Mouse (Mus musculus): ENCODE results near the gene Prrc2b. TPM values are rescaled to one million over a fixed set of nuclear protein-coding genes. Genes with fewer than 3 reads are reported as not detected.

Gene Prrc2b
- polyA plus RNA-seq, 1 experiment from 2014 or later = 17.7 TPM

- H3K9ac ChIP-seq (ENCODE audit: low read depth, low read length) = no peak overlapping the region
- H3K4me3 ChIP-seq (ENCODE audit: low read depth, low read length) = no peak overlapping the region
- H3K4me1 ChIP-seq (replicated peaks; ENCODE audit: control insufficient read depth, insufficient read depth, low read length) = no peaks in the 10 kb centered on the region
- ATAC-seq = no peak
- H3K27me3 ChIP-seq (replicated peaks; ENCODE audit: control insufficient read depth, insufficient read depth, low read length) = no peaks in the 10 kb centered on the region
- no peak overlapping the region for H3K27ac ChIP-seq (ENCODE audit: low read depth, low read length)
- H3K36me3 ChIP-seq (ENCODE audit: control insufficient read depth, insufficient read depth) = peaks cover 100% of the 10 kb centered on the region
- H3K9me3 ChIP-seq (ENCODE audit: control insufficient read depth) = no peaks in the 10 kb centered on the region
- no peak for TF ChIP-seq CTCF (IDR thresholded peaks at IDR 0.05; ENCODE audit: low read depth)
- no peak overlapping the region for H3K4me2 ChIP-seq (replicated peaks; ENCODE audit: low read depth)
- 91% methylated on average over 7 of the region's 7 CpGs for WGBS
Measured at GRCm38 (mm10) chr2:32221577-32221976, 70.7 kb downstream of the Prrc2b start.

DNA sequence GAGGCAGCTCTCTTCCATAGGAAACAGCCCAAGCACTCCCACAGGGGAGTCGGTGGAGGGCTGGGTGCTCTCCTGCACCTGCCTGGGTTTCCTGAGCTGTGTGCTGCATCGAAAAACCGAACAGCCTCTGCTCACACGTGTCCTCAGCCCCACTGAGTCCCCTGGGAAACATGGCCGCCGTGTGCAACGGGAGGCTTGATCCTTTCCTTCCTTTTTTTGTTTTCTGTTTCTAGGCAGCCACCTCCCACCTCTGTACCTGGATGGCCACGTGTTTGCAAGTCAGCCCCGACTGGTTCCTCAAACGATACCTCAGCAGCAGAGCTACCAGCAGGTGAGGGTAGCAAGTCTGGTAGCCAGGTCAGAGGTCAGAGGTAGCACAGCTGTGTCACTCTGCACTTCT is 71.2 kb downstream of the Prrc2b start:
- Histone ChIP-seq H3K27me3 (replicated peaks; ENCODE audit: control insufficient read depth, insufficient read depth, low read length) (no peaks in the 10 kb centered on the region), H3K4me1 (replicated peaks; ENCODE audit: control insufficient read depth, insufficient read depth, low read length) (no peaks in the 10 kb centered on the region), H3K9me3 (ENCODE audit: control insufficient read depth) (no peaks in the 10 kb centered on the region), H3K4me2 (replicated peaks; ENCODE audit: low read depth) (no peak overlapping the region), H3K27ac (ENCODE audit: low read depth, low read length) (no peak overlapping the region), H3K4me3 (ENCODE audit: low read depth, low read length) (no peak overlapping the region), H3K9ac (ENCODE audit: low read depth, low read length) (no peak overlapping the region), H3K36me3 (ENCODE audit: control insufficient read depth, insufficient read depth) (peaks cover 100% of the 10 kb centered on the region)
- ATAC-seq = no peak
- TF ChIP-seq CTCF (IDR thresholded peaks at IDR 0.05; ENCODE audit: low read depth) = no peak
- 77% methylated on average over 10 of the region's 10 CpGs for WGBS

DNA sequence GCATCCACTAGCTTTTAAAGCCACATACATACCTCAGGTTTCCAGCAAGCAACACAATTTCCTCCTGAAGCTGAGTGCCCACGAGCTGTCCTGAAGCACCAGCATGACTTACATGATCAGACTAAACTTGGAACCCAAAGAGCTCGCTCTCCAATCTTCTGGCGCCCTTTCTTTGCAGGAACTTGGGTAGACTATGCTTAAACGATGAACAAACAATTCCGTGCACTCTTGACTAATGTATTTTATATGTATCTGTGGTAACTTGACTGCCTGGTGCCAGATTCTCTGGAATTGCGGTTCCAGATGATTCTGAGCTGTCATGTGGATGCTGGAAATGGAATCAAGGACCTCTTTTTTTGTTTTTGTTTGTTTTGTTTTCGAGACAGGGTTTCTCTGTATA is 84.6 kb downstream of the Prrc2b start:
- H3K4me2 ChIP-seq (replicated peaks; ENCODE audit: low read depth) = peak overlapping the region; percentile 89
- no peaks in the 10 kb centered on the region for H3K27me3 ChIP-seq (replicated peaks; ENCODE audit: control insufficient read depth, insufficient read depth, low read length)
- H3K9ac ChIP-seq (ENCODE audit: low read depth, low read length) = no peak overlapping the region
- ATAC-seq = no peak
- no peak overlapping the region for H3K27ac ChIP-seq (ENCODE audit: low read depth, low read length)
- peak overlapping the region; percentile 70 for H3K4me3 ChIP-seq (ENCODE audit: low read depth, low read length)
- no peaks in the 10 kb centered on the region for H3K9me3 ChIP-seq (ENCODE audit: control insufficient read depth)
- no peak for TF ChIP-seq CTCF (IDR thresholded peaks at IDR 0.05; ENCODE audit: low read depth)
- peaks cover 42% of the 10 kb centered on the region for H3K36me3 ChIP-seq (ENCODE audit: control insufficient read depth, insufficient read depth)
- WGBS = 18% methylated on average over 7 of the region's 7 CpGs
- 0 out of 2 replicates have a peak, but pooled peaks cover 3% of the 10 kb centered on the region for H3K4me1 ChIP-seq (replicated peaks; ENCODE audit: control insufficient read depth, insufficient read depth, low read length)

- ATAC-seq = peak; percentile 81
- H3K4me3 ChIP-seq (ENCODE audit: low read depth, low read length) = peak within 1 kb of the TSS; percentile 70
- no peak; the same call in 1 of the 2 replicates for TF ChIP-seq CTCF (IDR thresholded peaks at IDR 0.05; ENCODE audit: low read depth)
- peak within 1 kb of the TSS; percentile 89 for H3K4me2 ChIP-seq (replicated peaks; ENCODE audit: low read depth)
- peak within 1 kb of the TSS; percentile 60 for H3K27ac ChIP-seq (ENCODE audit: low read depth, low read length)
- no peaks in the 10 kb centered on the region for H3K27me3 ChIP-seq (replicated peaks; ENCODE audit: control insufficient read depth, insufficient read depth, low read length)
- no peaks in the 10 kb centered on the region for H3K9me3 ChIP-seq (ENCODE audit: control insufficient read depth)
- peak within 1 kb of the TSS; percentile 71 for H3K9ac ChIP-seq (ENCODE audit: low read depth, low read length)
- H3K36me3 ChIP-seq (ENCODE audit: control insufficient read depth, insufficient read depth) = peaks cover 36% of the 10 kb centered on the region
- H3K4me1 ChIP-seq (replicated peaks; ENCODE audit: control insufficient read depth, insufficient read depth, low read length) = 0 out of 2 replicates have a peak, but pooled peaks cover 3% of the 10 kb centered on the region
- WGBS = under 1% methylated on average over 54 of the region's 54 CpGs
Measured at GRCm38 (mm10) chr2:32235886-32236759, 85.2 kb downstream of the Prrc2b start, which contains the start of gene Pomt1. Pomt1 (plus strand) TSS chr2:32236590.

DNA sequence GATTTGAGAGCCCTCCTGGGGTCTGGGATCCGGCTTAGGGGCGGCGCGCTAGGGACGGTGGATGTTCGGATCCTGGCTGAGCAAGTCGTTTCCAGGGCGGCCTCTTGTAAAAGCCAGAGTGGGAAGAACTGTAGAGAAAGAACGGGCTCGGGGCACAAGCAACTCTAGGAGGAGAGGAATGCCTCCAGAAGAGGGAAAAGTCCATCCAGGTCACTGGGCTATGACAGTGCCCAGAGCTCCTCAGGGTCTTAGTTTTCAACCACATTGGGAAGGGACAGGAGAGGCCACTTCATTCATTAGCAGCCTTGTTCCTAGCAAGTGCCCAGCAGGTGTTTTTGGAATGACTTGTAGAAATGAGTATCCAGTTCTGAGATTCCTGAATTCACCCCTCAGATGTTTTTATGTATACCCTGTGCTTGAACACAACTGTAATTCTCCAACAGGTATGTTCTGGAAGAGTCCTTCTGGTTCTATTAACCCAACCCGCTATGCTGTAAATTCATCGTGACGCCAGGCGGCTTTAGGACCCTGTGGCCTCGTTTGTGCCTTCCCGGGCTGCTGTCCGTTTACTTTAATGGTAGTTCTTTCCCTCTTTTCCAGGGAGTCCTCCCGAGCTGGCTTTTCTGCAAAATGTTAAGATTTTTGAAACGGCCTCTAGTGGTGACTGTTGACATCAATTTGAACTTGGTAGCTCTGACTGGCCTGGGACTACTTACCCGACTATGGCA is 86.0 kb downstream of the Prrc2b start:
- ATAC-seq = peak; percentile 32
- peak; percentile 64 for TF ChIP-seq CTCF (IDR thresholded peaks at IDR 0.05; ENCODE audit: low read depth)
- H3K27ac ChIP-seq (ENCODE audit: low read depth, low read length) = peak overlapping the region; percentile 60

GRCm38 (mm10) chr2:32237571-32237970 is 86.7 kb downstream of the Prrc2b start:
- 29% methylated on average over 4 of the region's 4 CpGs for WGBS

More for the DNA sequence above, 86.0 kb downstream of the Prrc2b start:
- Histone ChIP-seq H3K4me2 (replicated peaks; ENCODE audit: low read depth) (peak overlapping the region; percentile 89), H3K4me3 (ENCODE audit: low read depth, low read length) (peak overlapping the region; percentile 70), H3K9me3 (ENCODE audit: control insufficient read depth) (no peaks in the 10 kb centered on the region), H3K4me1 (replicated peaks; ENCODE audit: control insufficient read depth, insufficient read depth, low read length) (0 out of 2 replicates have a peak, but pooled peaks cover 3% of the 10 kb centered on the region), H3K36me3 (ENCODE audit: control insufficient read depth, insufficient read depth) (peaks cover 28% of the 10 kb centered on the region), H3K9ac (ENCODE audit: low read depth, low read length) (peak overlapping the region; percentile 71), H3K27me3 (replicated peaks; ENCODE audit: control insufficient read depth, insufficient read depth, low read length) (no peaks in the 10 kb centered on the region)
- under 1% methylated on average over 20 of the region's 20 CpGs for WGBS

More at GRCm38 (mm10) chr2:32237571-32237970, 86.7 kb downstream of the Prrc2b start:
- Histone ChIP-seq H3K4me1 (replicated peaks; ENCODE audit: control insufficient read depth, insufficient read depth, low read length) (0 out of 2 replicates have a peak, but pooled peaks cover 3% of the 10 kb centered on the region), H3K36me3 (ENCODE audit: control insufficient read depth, insufficient read depth) (peaks cover 22% of the 10 kb centered on the region; the same call in 1 of the 2 replicates), H3K4me3 (ENCODE audit: low read depth, low read length) (peak overlapping the region; percentile 70), H3K27ac (ENCODE audit: low read depth, low read length) (no peak overlapping the region), H3K27me3 (replicated peaks; ENCODE audit: control insufficient read depth, insufficient read depth, low read length) (no peaks in the 10 kb centered on the region), H3K4me2 (replicated peaks; ENCODE audit: low read depth) (peak overlapping the region; percentile 89), H3K9ac (ENCODE audit: low read depth, low read length) (peak overlapping the region; percentile 71; the same call in 1 of the 2 replicates), H3K9me3 (ENCODE audit: control insufficient read depth) (no peaks in the 10 kb centered on the region)
- no peak for ATAC-seq
- no peak for TF ChIP-seq CTCF (IDR thresholded peaks at IDR 0.05; ENCODE audit: low read depth)

Data from intestine, postnatal 0 days (tissue).